Mouse (Mus musculus) neural tube, embryonic 13.5 days (tissue): ENCODE results near the gene Brf1. TPM values are rescaled to one million over a fixed set of nuclear protein-coding genes. Genes with fewer than 3 reads are reported as not detected.

Experiments used
- ATAC-seq: fragments of 200-750 bp; cut with Nextera tagmentation; 2 replicates; pipeline ENCODE4 v1.8.0; 2017; ENCODE audit warnings: low read depth, mild to moderate bottlenecking, moderate TSS enrichment, moderate library complexity
- H3K27ac ChIP-seq: fragments of 300-500 bp; sonication (generic); replicated peaks from 2 replicates; pipeline ENCODE4 v1.5.1; 2015; ENCODE audit warnings: moderate library complexity, mild to moderate bottlenecking, inconsistent platforms
- H3K27me3 ChIP-seq: fragments of 300-500 bp; sonication (generic); 2 replicates; pipeline ENCODE4 v1.6.1; 2015; ENCODE audit warnings: mild to moderate bottlenecking, inconsistent platforms
- H3K36me3 ChIP-seq: fragments of 300-500 bp; sonication (generic); 2 replicates; pipeline ENCODE4 v1.6.1; 2015; ENCODE audit warnings: mild to moderate bottlenecking, inconsistent platforms
- H3K4me1 ChIP-seq: fragments of 300-500 bp; sonication (generic); replicated peaks from 2 replicates; pipeline ENCODE4 v1.6.1; 2015; ENCODE audit warnings: inconsistent platforms
- H3K4me2 ChIP-seq: fragments of 300-500 bp; sonication (generic); 2 replicates; pipeline ENCODE4 v1.6.1; 2015; ENCODE audit warnings: inconsistent platforms, mild to moderate bottlenecking, moderate library complexity
- H3K4me3 ChIP-seq: fragments of 300-500 bp; sonication (generic); 2 replicates; pipeline ENCODE4 v1.5.1; 2015; ENCODE audit warnings: mild to moderate bottlenecking, inconsistent platforms
- H3K9ac ChIP-seq: fragments of 300-500 bp; sonication (generic); 2 replicates; pipeline ENCODE4 v1.6.1; 2015; ENCODE audit warnings: moderate library complexity, mild to moderate bottlenecking, inconsistent platforms
- H3K9me3 ChIP-seq: fragments of 300-500 bp; sonication (generic); 2 replicates; pipeline ENCODE4 v1.6.1; 2016; ENCODE audit warnings: inconsistent platforms
- WGBS: fragments of 180-500 bp; shearing (Covaris S2); methylation state at CpG from one replicate; pipeline ENCODE4 v1.1.7; 2015; 5-methylcytosine and 5-hydroxymethylcytosine counted together
- polyA plus RNA-seq: library from polyadenylated mRNA; unstranded; fragments of >200 nt; fragmentation: Nextera tagmentation; extraction: Ambion mirVana; gene quantifications from 2 replicates; pipeline ENCODE4 v1.2.1, GENCODE M21; 2015

The Brf1 gene
- polyA plus RNA-seq, 1 experiment from 2014 or later, result 55.8 TPM

GRCm38 (mm10) chr12:112927265-112927664 is 73.2 kb downstream of the Brf1 start:
- peaks cover 51% of the 10 kb centered on the region for H3K27me3 ChIP-seq
- peak overlapping the region; percentile 68; the same call in 1 of the 2 replicates for H3K4me3 ChIP-seq
- no peak for ATAC-seq

GRCm38 (mm10) chr12:112925950-112926349 is 74.6 kb downstream of the Brf1 start:
- Histone ChIP-seq H3K36me3 (no peaks in the 10 kb centered on the region), H3K27ac (no peak overlapping the region), H3K9me3 (no peaks in the 10 kb centered on the region), H3K4me1 (peaks cover 75% of the 10 kb centered on the region), H3K4me2 (no peak overlapping the region), H3K27me3 (peaks cover 41% of the 10 kb centered on the region), H3K9ac (peak overlapping the region; percentile 52; the same call in 1 of the 2 replicates), H3K4me3 (no peak overlapping the region)
- no peak for ATAC-seq
- WGBS, result 81% methylated on average over 6 of the region's 6 CpGs

More at GRCm38 (mm10) chr12:112927265-112927664, 73.2 kb downstream of the Brf1 start:
- Histone ChIP-seq H3K9me3 (no peaks in the 10 kb centered on the region), H3K27ac (no peak overlapping the region), H3K36me3 (no peaks in the 10 kb centered on the region), H3K9ac (peak overlapping the region; percentile 83), H3K4me1 (peaks cover 64% of the 10 kb centered on the region), H3K4me2 (peak overlapping the region; percentile 81)
- 73% methylated on average over 14 of the region's 14 CpGs for WGBS

DNA sequence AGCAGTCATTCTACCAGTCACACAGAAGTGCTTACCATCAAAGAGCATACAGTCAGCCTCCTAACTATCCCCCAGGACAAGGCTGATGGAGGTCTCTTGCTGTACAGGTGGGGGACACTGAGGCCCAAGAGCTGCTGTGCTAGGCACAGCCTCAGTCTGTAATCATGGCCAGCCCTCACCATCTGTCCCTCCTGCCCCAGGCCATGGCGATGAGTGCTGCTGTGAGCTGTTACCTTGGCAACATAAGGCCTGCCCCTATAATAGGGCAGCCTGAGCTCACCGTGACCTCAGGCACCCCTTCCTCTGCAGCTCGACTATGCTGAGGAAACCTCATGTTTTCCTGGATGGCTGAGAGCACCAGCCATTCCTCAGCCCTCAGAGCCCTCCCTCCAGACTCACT is 78.0 kb downstream of the Brf1 start:
- Histone ChIP-seq H3K4me3 (no peak overlapping the region), H3K27me3 (peaks cover 7% of the 10 kb centered on the region), H3K36me3 (peaks cover 5% of the 10 kb centered on the region; the same call in 1 of the 2 replicates), H3K4me1 (peaks cover 61% of the 10 kb centered on the region), H3K9me3 (no peaks in the 10 kb centered on the region), H3K9ac (0 out of 2 replicates have a peak overlapping the region, but pooled peaks have one; percentile 12), H3K4me2 (no peak overlapping the region), H3K27ac (no peak overlapping the region)
- 6% methylated on average over 3 of the region's 3 CpGs for WGBS
- ATAC-seq, result 0 out of 2 replicates have a peak, but pooled peaks have one; percentile 29

GRCm38 (mm10) chr12:112921518-112921917 is 79.0 kb downstream of the Brf1 start:
- Histone ChIP-seq H3K27me3 (no peaks in the 10 kb centered on the region), H3K4me1 (peaks cover 60% of the 10 kb centered on the region), H3K4me3 (no peak overlapping the region), H3K9ac (no peak overlapping the region), H3K27ac (no peak overlapping the region), H3K9me3 (no peaks in the 10 kb centered on the region), H3K36me3 (peaks cover 10% of the 10 kb centered on the region; the same call in 1 of the 2 replicates), H3K4me2 (no peak overlapping the region)
- ATAC-seq, result no peak
- 88% methylated on average over 12 of the region's 12 CpGs for WGBS

DNA sequence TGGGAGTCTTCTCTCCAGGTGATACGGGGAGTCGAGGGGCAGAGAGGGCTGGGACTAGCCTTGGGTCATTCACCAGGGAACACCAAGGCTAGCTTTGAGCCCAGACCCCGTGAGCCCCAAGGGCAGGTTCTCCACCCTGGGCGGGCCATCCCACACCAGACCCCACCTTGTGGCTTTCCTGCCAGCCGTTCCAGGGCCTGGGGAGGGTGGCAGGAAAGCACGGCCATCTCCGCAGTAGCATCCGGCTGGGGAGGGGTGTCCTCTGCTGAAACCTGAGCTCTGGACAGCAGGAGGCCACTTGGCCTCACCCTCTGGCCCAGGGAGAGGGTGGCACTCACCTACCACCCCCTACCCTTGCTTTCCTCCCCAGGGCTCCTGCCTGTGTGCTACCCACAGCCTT is 82.6 kb downstream of the Brf1 start:
- H3K27ac ChIP-seq, result no peak overlapping the region
- 58% methylated on average over 8 of the region's 8 CpGs for WGBS
- H3K4me1 ChIP-seq, result peaks cover 59% of the 10 kb centered on the region
- no peak overlapping the region for H3K4me2 ChIP-seq
- H3K4me3 ChIP-seq, result no peak overlapping the region
- H3K27me3 ChIP-seq, result no peaks in the 10 kb centered on the region
- H3K9ac ChIP-seq, result no peak overlapping the region
- no peaks in the 10 kb centered on the region for H3K9me3 ChIP-seq
- no peak for ATAC-seq
- H3K36me3 ChIP-seq, result peaks cover 39% of the 10 kb centered on the region

DNA sequence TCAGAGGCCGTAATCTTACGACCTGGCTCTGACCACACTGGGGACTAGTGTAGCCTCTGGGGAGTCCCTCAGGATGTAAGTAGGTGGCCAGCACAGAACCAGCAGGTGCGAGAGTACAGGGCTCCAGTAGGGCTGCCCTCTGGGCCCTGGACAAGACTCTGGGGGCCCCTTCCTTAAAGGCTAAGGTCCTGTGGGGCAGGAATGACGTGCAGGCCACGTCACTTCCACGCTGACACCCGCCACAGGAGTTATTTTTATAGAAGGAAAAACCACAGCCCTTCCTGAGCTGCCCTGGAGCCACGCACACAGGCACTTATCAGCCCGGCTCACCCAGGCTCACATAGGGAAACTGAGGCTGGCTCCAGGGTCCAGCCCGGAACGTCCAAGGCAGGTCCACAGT is 83.0 kb downstream of the Brf1 start:
- Histone ChIP-seq H3K36me3 (peaks cover 43% of the 10 kb centered on the region), H3K27me3 (no peaks in the 10 kb centered on the region), H3K9me3 (no peaks in the 10 kb centered on the region), H3K9ac (no peak overlapping the region), H3K4me1 (peaks cover 55% of the 10 kb centered on the region), H3K4me2 (no peak overlapping the region), H3K27ac (no peak overlapping the region), H3K4me3 (no peak overlapping the region)
- 79% methylated on average over 11 of the region's 11 CpGs for WGBS
- no peak for ATAC-seq

DNA sequence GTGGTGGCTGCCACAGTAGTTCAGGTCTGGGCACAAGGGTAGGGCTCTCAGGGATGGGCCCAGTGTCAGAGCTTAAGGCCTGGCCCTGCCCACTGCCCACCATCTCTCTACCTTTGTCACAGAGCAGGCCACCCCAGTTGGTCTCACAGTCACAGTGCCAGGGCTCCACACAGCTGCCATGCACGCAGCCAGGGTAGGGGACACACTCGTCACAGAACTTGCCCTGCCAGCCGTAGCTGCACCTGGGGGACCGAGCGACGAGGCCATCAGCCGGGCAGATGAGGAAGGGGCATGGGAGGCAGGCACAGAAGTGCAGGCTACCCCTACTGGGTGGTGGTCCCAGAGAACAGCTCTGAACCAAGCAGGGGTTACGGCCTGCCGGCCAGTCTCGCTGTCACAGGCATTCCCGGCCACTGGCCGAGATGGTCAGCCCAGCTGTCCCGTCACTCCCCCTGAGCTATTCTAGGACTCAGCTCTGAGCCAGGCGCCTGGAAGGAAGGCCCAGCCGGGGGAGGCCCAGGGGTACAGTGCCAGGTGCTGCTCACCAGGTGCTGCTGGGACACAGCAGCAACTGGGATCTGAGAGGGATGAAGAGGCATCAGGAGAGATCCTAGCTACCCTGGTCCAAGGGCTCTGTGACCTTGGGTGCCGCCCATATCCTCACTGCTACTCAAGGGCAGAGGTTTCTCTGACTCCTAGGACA is 83.7 kb downstream of the Brf1 start:
- peaks cover 49% of the 10 kb centered on the region for H3K36me3 ChIP-seq
- H3K4me2 ChIP-seq, result no peak overlapping the region
- H3K9ac ChIP-seq, result no peak overlapping the region
- H3K27ac ChIP-seq, result no peak overlapping the region
- no peak overlapping the region for H3K4me3 ChIP-seq
- H3K4me1 ChIP-seq, result peaks cover 48% of the 10 kb centered on the region
- no peaks in the 10 kb centered on the region for H3K27me3 ChIP-seq
- ATAC-seq, result no peak
- WGBS, result 80% methylated on average over 16 of the region's 16 CpGs
- H3K9me3 ChIP-seq, result no peaks in the 10 kb centered on the region

DNA sequence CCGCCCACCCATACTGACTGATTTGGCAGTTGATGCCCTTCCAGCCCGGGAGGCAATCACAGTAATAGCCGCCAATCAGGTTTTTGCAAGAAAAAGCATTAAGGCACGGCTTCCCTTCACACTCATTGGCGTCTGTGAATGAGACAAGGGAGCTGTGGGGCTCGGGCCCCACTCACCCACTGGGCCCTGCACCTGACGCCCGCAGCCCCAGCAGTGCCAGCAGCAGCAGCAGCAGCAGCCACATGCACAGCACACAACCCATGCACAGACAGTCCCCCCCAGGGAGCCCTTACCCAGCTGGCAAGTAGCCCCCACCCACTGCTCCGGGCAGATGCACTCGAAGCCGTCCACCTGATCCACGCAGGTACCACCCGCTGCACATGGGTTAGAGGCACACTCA is 84.9 kb downstream of the Brf1 start:
- 36% methylated on average over 13 of the region's 13 CpGs for WGBS
- Histone ChIP-seq H3K36me3 (peaks cover 62% of the 10 kb centered on the region), H3K27ac (no peak overlapping the region), H3K4me2 (no peak overlapping the region), H3K4me1 (peaks cover 38% of the 10 kb centered on the region), H3K4me3 (no peak overlapping the region), H3K27me3 (no peaks in the 10 kb centered on the region), H3K9me3 (no peaks in the 10 kb centered on the region), H3K9ac (0 out of 2 replicates have a peak overlapping the region, but pooled peaks have one; percentile 2)
- peak; percentile 56; the same call in 1 of the 2 replicates for ATAC-seq

DNA sequence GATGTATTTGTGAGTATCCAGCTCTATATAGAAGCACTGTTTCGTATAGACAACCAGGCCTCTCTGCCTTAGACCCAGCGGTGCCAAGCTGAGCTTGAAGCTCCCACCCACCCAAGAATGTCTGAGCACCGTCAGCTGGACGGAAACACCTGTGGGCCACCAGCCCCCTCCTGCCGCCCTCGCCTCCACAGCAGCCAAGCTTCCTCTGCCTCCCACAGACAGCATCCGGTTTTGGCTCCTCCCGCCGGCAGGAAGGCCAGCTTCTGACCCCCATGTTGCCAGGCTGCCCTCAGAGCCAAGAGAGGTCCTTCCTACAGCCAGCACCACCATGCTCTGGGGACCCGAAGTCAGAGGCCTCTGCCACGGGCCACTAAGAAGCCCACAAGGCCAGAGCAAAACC is 86.0 kb downstream of the Brf1 start:
- peaks cover 68% of the 10 kb centered on the region for H3K36me3 ChIP-seq
- 85% methylated on average over 11 of the region's 11 CpGs for WGBS

GRCm38 (mm10) chr12:112912951-112913745 is 87.4 kb downstream of the Brf1 start:
- Histone ChIP-seq H3K9me3 (no peaks in the 10 kb centered on the region), H3K4me1 (peaks cover 30% of the 10 kb centered on the region), H3K36me3 (peaks cover 82% of the 10 kb centered on the region), H3K27me3 (no peaks in the 10 kb centered on the region), H3K4me3 (no peak overlapping the region), H3K4me2 (no peak overlapping the region), H3K9ac (no peak overlapping the region), H3K27ac (no peak overlapping the region)
- ATAC-seq, result no peak
- 85% methylated on average over 28 of the region's 28 CpGs for WGBS

More for the DNA sequence above, 86.0 kb downstream of the Brf1 start:
- Histone ChIP-seq H3K4me1 (peaks cover 30% of the 10 kb centered on the region), H3K9ac (no peak overlapping the region), H3K4me3 (no peak overlapping the region), H3K9me3 (no peaks in the 10 kb centered on the region), H3K27me3 (no peaks in the 10 kb centered on the region), H3K4me2 (no peak overlapping the region), H3K27ac (no peak overlapping the region)
- ATAC-seq, result no peak

GRCm38 (mm10) chr12:112911701-112912100 is 88.8 kb downstream of the Brf1 start:
- Histone ChIP-seq H3K4me2 (no peak overlapping the region), H3K4me1 (peaks cover 23% of the 10 kb centered on the region), H3K9me3 (no peaks in the 10 kb centered on the region), H3K27me3 (no peaks in the 10 kb centered on the region), H3K9ac (no peak overlapping the region), H3K36me3 (peaks cover 83% of the 10 kb centered on the region), H3K27ac (no peak overlapping the region), H3K4me3 (no peak overlapping the region)
- no peak for ATAC-seq
- 94% methylated on average over 17 of the region's 17 CpGs for WGBS
